Mouse (Mus musculus): ENCODE measurements at regions not wholly inside any gene's neighbourhood (a gene's known extent, or its start where the extent isn't known, plus 50 kb on each side); places are given as distances from the start of the nearest gene placed in this dataset.

DNA sequence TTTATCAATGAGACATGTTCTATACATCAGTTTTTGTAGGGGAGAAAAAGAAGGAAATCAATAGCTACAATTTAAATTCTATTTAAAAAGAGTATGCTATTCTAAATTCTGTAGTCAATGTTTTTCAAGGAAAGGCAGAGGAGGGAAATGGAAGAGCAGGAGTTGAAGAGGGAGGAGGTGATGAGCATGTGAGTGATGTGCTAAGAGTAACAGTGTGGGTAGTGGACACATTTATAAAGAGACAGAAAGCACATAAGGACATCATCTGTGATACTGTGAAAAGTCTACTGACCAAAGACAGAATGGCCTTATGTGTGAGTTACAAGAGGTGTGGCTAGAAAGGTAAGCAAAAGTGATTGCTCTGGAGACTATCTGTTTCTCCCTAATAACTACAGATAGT lies 179.8 kb upstream of the Tnc start:
- TF ChIP-seq CTCF (IDR thresholded peaks at IDR 0.05; ENCODE audit: low read depth): no peak
- no peak for TF ChIP-seq EP300 (optimal IDR thresholded peaks at IDR 0.05)
